Mouse (Mus musculus) forebrain, postnatal 0 days (tissue): ENCODE measurements around the gene Lrrc66. TPM values are rescaled to one million over a fixed set of nuclear protein-coding genes. Genes with fewer than 3 reads are reported as not detected.

Experiments
- ATAC-seq: fragments of 200-750 bp; cut with Nextera tagmentation; 2 replicates; pipeline ENCODE4 v1.8.0; 2017; ENCODE audit warnings: mild to moderate bottlenecking, moderate library complexity
- DNase-seq: peaks from one replicate; pipeline ENCODE4 v3.0.0-alpha.2; 2015
- H3K27ac ChIP-seq: fragments of 300-500 bp; sonication (generic); 2 replicates; pipeline ENCODE4 v1.5.1; 2014; ENCODE audit warnings: low read depth, mild to moderate bottlenecking, antibody characterized with exemption, low read length, moderate library complexity, mixed read lengths
- H3K27me3 ChIP-seq: fragments of 300-500 bp; sonication (generic); 2 replicates; pipeline ENCODE4 v1.6.1; 2014; ENCODE audit warnings: mild to moderate bottlenecking, low read length, mixed read lengths; ENCODE audit not compliant: insufficient read depth
- H3K36me3 ChIP-seq: fragments of 300-500 bp; sonication (generic); 2 replicates; pipeline ENCODE4 v1.6.1; 2014; ENCODE audit warnings: mild to moderate bottlenecking, moderate library complexity; ENCODE audit not compliant: insufficient read depth
- H3K4me1 ChIP-seq: fragments of 300-500 bp; sonication (generic); 2 replicates; pipeline ENCODE4 v1.6.1; 2014; ENCODE audit warnings: antibody characterized with exemption; ENCODE audit not compliant: insufficient read depth
- H3K4me2 ChIP-seq: fragments of 300-500 bp; sonication (generic); 2 replicates; pipeline ENCODE4 v1.6.1; 2014; ENCODE audit warnings: low read depth, mild to moderate bottlenecking, moderate library complexity
- H3K4me3 ChIP-seq: fragments of 300-500 bp; sonication (generic); 2 replicates; pipeline ENCODE4 v1.5.1; 2014; ENCODE audit warnings: low read depth, low read length, mixed read lengths
- H3K9ac ChIP-seq: fragments of 300-500 bp; sonication (generic); 2 replicates; pipeline ENCODE4 v1.6.1; 2014; ENCODE audit warnings: mild to moderate bottlenecking
- H3K9me3 ChIP-seq: fragments of 300-500 bp; sonication (generic); 2 replicates; pipeline ENCODE4 v1.6.1; 2016; ENCODE audit warnings: low read length
- CTCF ChIP-seq: sonication (generic); IDR thresholded peaks from 2 replicates; pipeline ENCODE4 v1.5.1; 2016; ENCODE audit warnings: antibody characterized with exemption, control low read depth, low read depth
- WGBS: fragments of 180-500 bp; shearing (Covaris S2); extraction: QIAGEN DNeasy Blood & Tissue Kit; methylation state at CpG from one replicate; pipeline ENCODE4 v1.1.7; 2014; 5-methylcytosine and 5-hydroxymethylcytosine counted together
- polyA plus RNA-seq: library from polyadenylated mRNA; unstranded; fragments of >200 nt; fragmentation: Nextera tagmentation; extraction: Ambion mirVana; gene quantifications from 2 replicates; pipeline ENCODE4 v1.2.1, GENCODE M21; 2015
- total RNA-seq: library from RNA; depleted of rRNA; stranded (reverse); fragments of >200 nt; gene quantifications from 2 replicates; pipeline ENCODE4 v1.2.3, GENCODE M21; 2014

Gene Lrrc66
- total and polyA plus RNA-seq, 2 experiments from 2014 or later: 0.14 TPM; not detected in 1

GRCm38 (mm10) chr5:73576708-73577107 is 55.6 kb downstream of the Lrrc66 start:
- H3K4me2 ChIP-seq: no peak overlapping the region
- WGBS: 60% methylated on average over 7 of the region's 7 CpGs
- no peaks in the 10 kb centered on the region for H3K36me3 ChIP-seq
- no peaks in the 10 kb centered on the region; the same call in 1 of the 2 replicates for H3K27me3 ChIP-seq
- H3K4me3 ChIP-seq: no peak overlapping the region
- peaks cover 8% of the 10 kb centered on the region; the same call in 1 of the 2 replicates for H3K4me1 ChIP-seq
- ATAC-seq: peak; percentile 38
- no peaks in the 10 kb centered on the region for H3K9me3 ChIP-seq
- no peak for TF ChIP-seq CTCF
- DNase-seq: no peak
- no peak overlapping the region for H3K9ac ChIP-seq
- no peak overlapping the region for H3K27ac ChIP-seq

- Histone ChIP-seq H3K27ac (no peak overlapping the region), H3K9ac (no peak overlapping the region), H3K27me3 (no peaks in the 10 kb centered on the region), H3K4me2 (no peak overlapping the region), H3K9me3 (no peaks in the 10 kb centered on the region), H3K4me3 (no peak overlapping the region), H3K4me1 (peaks cover 8% of the 10 kb centered on the region; the same call in 1 of the 2 replicates), H3K36me3 (no peaks in the 10 kb centered on the region)
- ATAC-seq: no peak
- 88% methylated on average over 4 of the region's 4 CpGs for WGBS
- no peak for TF ChIP-seq CTCF
- no peak for DNase-seq
Observed at GRCm38 (mm10) chr5:73574616-73575015, 57.7 kb downstream of the Lrrc66 start.

- Histone ChIP-seq H3K9ac (no peak overlapping the region), H3K4me2 (no peak overlapping the region), H3K4me1 (peaks cover 8% of the 10 kb centered on the region; the same call in 1 of the 2 replicates), H3K36me3 (no peaks in the 10 kb centered on the region), H3K27me3 (no peaks in the 10 kb centered on the region), H3K4me3 (no peak overlapping the region), H3K9me3 (no peaks in the 10 kb centered on the region), H3K27ac (no peak overlapping the region)
- WGBS: 78% methylated on average over 7 of the region's 7 CpGs
- ATAC-seq (no peak), DNase-seq (no peak)
- no peak for TF ChIP-seq CTCF
Observed at GRCm38 (mm10) chr5:73573789-73574188, 58.5 kb downstream of the Lrrc66 start.

- H3K4me3 ChIP-seq: no peak overlapping the region
- no peak overlapping the region for H3K27ac ChIP-seq
- no peak for DNase-seq
- WGBS: 76% methylated on average over 2 of the region's 2 CpGs
- H3K9ac ChIP-seq: no peak overlapping the region
- H3K36me3 ChIP-seq: no peaks in the 10 kb centered on the region
- no peaks in the 10 kb centered on the region for H3K27me3 ChIP-seq
- no peak for TF ChIP-seq CTCF
- no peaks in the 10 kb centered on the region for H3K9me3 ChIP-seq
- no peak overlapping the region for H3K4me2 ChIP-seq
- peaks cover 8% of the 10 kb centered on the region; the same call in 1 of the 2 replicates for H3K4me1 ChIP-seq
- no peak for ATAC-seq
Observed at GRCm38 (mm10) chr5:73572846-73573245, 59.5 kb downstream of the Lrrc66 start.

- ATAC-seq (no peak), DNase-seq (no peak)
- 0 out of 2 replicates have a peak, but pooled peaks cover 6% of the 10 kb centered on the region for H3K4me1 ChIP-seq
- 94% methylated on average over 6 of the region's 6 CpGs for WGBS
- no peak overlapping the region for H3K4me2 ChIP-seq
- H3K9ac ChIP-seq: no peak overlapping the region
- no peak for TF ChIP-seq CTCF
- H3K4me3 ChIP-seq: no peak overlapping the region
- no peaks in the 10 kb centered on the region for H3K9me3 ChIP-seq
- H3K36me3 ChIP-seq: no peaks in the 10 kb centered on the region
- H3K27ac ChIP-seq: no peak overlapping the region
- H3K27me3 ChIP-seq: no peaks in the 10 kb centered on the region
Observed at GRCm38 (mm10) chr5:73571395-73572156, 60.8 kb downstream of the Lrrc66 start.

- Histone ChIP-seq H3K4me3 (no peak overlapping the region), H3K27me3 (no peaks in the 10 kb centered on the region), H3K27ac (no peak overlapping the region), H3K4me2 (no peak overlapping the region), H3K4me1 (no peaks in the 10 kb centered on the region), H3K9me3 (no peaks in the 10 kb centered on the region), H3K9ac (no peak overlapping the region), H3K36me3 (no peaks in the 10 kb centered on the region)
- ATAC-seq: no peak
- DNase-seq: no peak
- WGBS: 86% methylated on average over 5 of the region's 5 CpGs
- no peak for TF ChIP-seq CTCF
Observed at GRCm38 (mm10) chr5:73569181-73569580, 63.1 kb downstream of the Lrrc66 start.

- Histone ChIP-seq H3K4me2 (no peak overlapping the region), H3K27me3 (no peaks in the 10 kb centered on the region), H3K9me3 (no peaks in the 10 kb centered on the region), H3K4me1 (no peaks in the 10 kb centered on the region), H3K27ac (no peak overlapping the region), H3K4me3 (no peak overlapping the region), H3K36me3 (no peaks in the 10 kb centered on the region), H3K9ac (no peak overlapping the region)
- ATAC-seq (no peak), DNase-seq (no peak)
- WGBS: 84% methylated on average over 4 of the region's 4 CpGs
- no peak for TF ChIP-seq CTCF
Observed at GRCm38 (mm10) chr5:73566892-73567291, 65.4 kb downstream of the Lrrc66 start.
